Mouse (Mus musculus) spleen, postnatal 14 days (tissue): Measurements from ENCODE around the gene B4galnt3.
A peak's percentile ranks its signal among the peaks of the same experiment; 100 is the strongest.

Experiments
- DNase-seq, 2 experiments: peaks; one replicate each; pipeline ENCODE4 v3.0.0; 2021 to 2022; ENCODE audit warnings: low spot score in 2 of 2

Gene B4galnt3

GRCm38 (mm10) chr6:120186594-120186993, 107.8 kb downstream of the B4galnt3 start:
- DNase-seq, result no peak

- DNase-seq, result no peak
Observed at GRCm38 (mm10) chr6:120185756-120186155, 108.6 kb downstream of the B4galnt3 start.

- DNase-seq, result no peak
Observed at GRCm38 (mm10) chr6:120185012-120185730, 109.2 kb downstream of the B4galnt3 start.

GRCm38 (mm10) chr6:120183771-120184170, 110.6 kb downstream of the B4galnt3 start:
- no peak for DNase-seq

GRCm38 (mm10) chr6:120182160-120182559, 112.2 kb downstream of the B4galnt3 start:
- no peak for DNase-seq

GRCm38 (mm10) chr6:120180492-120180891, 113.9 kb downstream of the B4galnt3 start:
- no peak for DNase-seq

- no peak for DNase-seq
Observed at GRCm38 (mm10) chr6:120179756-120180206, 114.6 kb downstream of the B4galnt3 start.

- no peak for DNase-seq
Observed at GRCm38 (mm10) chr6:120179044-120179755, 115.2 kb downstream of the B4galnt3 start.

GRCm38 (mm10) chr6:120175650-120176049, 118.7 kb downstream of the B4galnt3 start:
- DNase-seq, result no peak

- peak; percentile 64 to 78 for DNase-seq
Observed at GRCm38 (mm10) chr6:120174602-120175115, 119.7 kb downstream of the B4galnt3 start.

- DNase-seq, result no peak
Observed at GRCm38 (mm10) chr6:120174028-120174601, 120.2 kb downstream of the B4galnt3 start.

- DNase-seq, result no peak
Observed at GRCm38 (mm10) chr6:120172294-120173017, 121.9 kb downstream of the B4galnt3 start.

GRCm38 (mm10) chr6:120167574-120167973, 126.8 kb downstream of the B4galnt3 start:
- DNase-seq, result no peak

- no peak for DNase-seq
Observed at GRCm38 (mm10) chr6:120164765-120165164, 129.6 kb downstream of the B4galnt3 start.

- DNase-seq, result no peak
Observed at GRCm38 (mm10) chr6:120162928-120163327, 131.4 kb downstream of the B4galnt3 start.

- no peak for DNase-seq
Observed at GRCm38 (mm10) chr6:120159133-120159901, 135.0 kb downstream of the B4galnt3 start.

GRCm38 (mm10) chr6:120157479-120157878, 136.9 kb downstream of the B4galnt3 start:
- no peak for DNase-seq

GRCm38 (mm10) chr6:120155510-120155909, 138.8 kb downstream of the B4galnt3 start:
- no peak for DNase-seq

GRCm38 (mm10) chr6:120154526-120155309, 139.6 kb downstream of the B4galnt3 start:
- peak in 1 of 2 experiments; percentile 17 for DNase-seq
